Mouse (Mus musculus) layer of hippocampus, adult 9-10 months (tissue): ENCODE results near the gene Mmp13.
"Not testable (repeated sequence)": the region's sequence is repeated elsewhere in the genome, so short reads cannot be mapped to it uniquely, and the experiment has no call there.

Experiments
- DNase-seq: peaks from one replicate; pipeline ENCODE4 v3.0.0; 2022; ENCODE audit warnings: low spot score

Mmp13 gene

DNA sequence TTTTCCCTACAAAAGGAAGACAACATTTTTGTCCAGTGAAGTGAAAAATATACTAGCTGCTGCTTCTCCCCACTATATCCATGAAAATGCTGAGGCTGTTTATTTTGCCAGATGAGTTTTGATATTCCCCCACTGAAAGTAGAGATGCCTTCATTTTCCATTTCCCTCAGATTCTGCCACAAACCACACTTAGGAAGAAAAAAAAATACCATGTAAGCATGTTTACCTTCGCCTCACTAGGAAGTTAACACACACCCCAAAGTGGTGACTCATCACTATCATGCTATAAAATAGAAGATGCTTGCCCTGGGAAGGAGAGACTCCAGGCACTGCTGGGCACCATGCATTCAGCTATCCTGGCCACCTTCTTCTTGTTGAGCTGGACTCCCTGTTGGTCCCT is at the start of gene Mmp13:
Gene Mmp13, plus strand, starts transcription at position 301 of the 400 bp plus-strand sequence.
- no peak for DNase-seq

DNA sequence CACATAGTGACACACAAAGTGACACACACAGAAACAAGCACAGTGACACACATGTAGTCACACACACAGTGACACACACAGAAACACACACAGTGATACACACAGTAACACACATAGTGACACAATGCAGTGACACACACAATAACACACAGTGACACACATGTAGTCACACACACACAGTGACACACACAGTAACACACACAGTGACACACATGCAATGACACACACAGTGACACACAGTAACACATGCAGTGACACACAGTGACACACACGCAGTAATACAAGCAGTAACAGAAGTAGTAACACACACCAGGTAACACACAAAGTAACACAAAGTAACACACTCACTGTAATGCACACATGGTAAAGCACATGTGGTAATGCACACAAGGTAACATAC is 33.7 kb upstream of the Mmp13 start:
- no peak for DNase-seq

DNA sequence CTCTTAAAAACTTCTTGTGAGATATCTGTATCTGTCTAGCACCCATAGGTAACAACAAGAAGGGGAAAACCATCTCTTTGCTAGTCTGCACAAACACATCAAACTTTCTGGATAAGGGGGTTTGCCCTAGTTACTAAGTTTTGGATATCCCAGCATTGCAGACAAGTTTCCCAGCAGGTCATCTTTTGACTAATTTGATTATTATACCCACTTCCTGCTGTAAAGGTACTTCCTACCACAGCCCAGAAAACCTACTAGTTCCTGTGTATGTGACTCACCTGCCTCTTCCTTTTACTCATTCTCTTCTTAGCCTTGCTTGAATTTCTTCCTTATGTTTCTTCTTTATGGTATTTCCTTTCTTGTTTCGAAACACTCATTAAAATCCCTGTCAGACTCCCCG is 32.3 kb upstream of the Mmp13 start:
- no peak for DNase-seq

DNA sequence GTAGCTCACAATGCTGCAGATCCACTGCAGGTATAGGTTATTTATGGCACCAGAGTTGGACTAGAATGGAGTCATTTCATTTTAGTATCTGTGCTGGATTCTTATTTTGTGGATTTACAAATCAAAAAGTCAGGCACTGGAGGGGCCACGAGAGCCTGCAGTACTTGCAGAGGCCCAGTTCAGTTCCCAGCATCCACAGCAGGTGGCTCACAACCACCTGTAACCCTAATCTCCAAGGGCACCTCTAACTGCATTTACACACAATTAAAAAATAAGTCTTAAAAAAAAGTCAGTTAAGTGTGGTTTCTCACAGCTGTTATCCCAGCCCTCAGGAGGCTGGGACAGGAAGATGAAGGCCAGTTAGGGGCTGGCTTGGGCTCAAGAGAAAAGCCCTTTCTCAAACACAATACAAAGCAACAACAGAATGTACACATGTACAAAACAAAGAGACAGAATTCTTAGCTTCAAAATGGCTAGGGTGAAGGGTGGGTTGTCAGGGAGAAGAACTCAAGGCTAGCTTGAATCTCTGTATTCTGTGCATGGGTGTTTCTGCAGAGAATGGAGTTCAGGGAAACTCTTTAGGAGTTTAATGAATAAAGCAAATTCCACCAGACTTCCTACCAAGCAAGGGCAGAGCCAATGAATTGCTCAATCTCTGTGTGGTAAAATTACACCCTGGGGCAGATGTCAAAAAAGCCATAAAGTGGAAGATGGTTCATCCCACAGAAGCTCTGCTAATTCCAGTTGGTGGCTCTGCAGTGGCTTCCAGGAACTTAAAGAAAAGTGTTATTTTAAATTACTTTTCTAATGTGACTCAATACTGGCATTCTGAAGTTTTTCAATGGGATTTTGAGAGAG is 19.3 kb upstream of the Mmp13 start:
- DNase-seq: no peak

DNA sequence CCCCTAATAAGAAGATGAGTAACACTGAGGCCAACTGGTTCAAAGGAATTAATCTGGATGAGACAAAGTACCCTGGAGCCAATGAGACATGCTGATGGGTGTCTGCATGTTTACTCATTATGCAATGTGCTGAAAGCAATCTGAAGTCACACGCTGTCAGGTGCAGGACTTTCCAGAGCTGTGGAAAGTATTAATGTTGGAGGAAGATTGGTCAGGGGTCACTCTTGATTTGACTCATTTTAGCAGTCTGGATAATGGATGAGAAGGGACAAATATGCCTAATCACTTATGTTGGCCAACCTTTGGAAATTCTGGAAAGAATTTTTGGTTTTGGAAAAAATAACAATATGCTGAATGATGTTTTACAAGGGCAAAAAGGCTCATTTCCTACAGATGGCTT is 10.6 kb upstream of the Mmp13 start:
- DNase-seq: no peak

DNA sequence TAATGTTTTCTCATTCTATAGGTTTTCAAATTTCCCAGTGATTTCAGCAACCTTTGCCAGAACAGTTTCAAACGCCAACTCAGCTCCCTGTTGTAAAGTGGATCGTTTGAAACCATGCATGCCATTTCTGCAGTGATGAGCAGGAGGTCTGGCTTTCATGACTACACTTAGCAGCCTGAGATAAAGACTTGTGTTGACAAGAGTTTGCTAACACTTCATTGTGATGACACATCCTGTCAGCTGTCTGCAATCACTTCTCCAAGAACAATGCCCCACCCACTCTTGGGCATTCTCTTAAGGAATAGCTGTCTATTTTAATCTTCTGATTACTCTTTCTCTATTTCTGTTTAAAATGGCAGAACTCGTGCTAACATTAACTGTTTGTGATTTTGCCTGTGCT is 2.2 kb upstream of the Mmp13 start:
- no peak for DNase-seq

DNA sequence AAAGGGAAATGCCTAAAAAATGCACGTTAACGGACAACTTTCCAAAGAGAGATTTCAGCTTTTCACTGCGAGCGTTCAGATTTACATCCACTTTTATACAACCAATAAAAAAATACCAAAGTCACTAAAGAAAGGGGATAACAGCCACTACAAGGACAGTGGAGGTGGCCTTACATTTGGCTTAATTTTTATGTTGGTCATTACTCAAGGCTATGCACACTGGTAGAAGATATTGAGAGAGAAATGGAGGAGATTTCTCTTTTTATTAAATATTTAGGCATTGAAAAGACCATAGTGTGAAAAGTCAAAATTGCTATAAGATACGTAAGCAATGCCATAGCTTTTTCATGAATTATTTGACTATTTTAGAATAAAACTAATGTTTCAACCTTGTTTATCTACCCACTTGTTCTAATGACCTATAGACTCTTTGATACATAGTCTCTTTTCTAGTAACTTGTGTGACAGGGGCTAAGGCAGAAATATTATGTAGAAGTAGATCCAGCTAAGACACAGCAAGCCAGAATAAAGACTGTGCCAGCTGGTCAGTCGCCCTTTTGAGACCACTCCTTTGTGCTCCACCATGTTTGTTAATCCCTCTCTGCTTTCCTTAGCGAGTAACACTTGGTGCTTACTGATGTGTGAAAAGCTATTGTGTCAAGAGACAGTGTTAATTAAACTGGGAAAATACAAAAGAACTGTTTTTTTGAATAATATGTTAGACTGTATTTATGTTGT is 10.4 kb downstream of the Mmp13 start:
- DNase-seq: no peak

DNA sequence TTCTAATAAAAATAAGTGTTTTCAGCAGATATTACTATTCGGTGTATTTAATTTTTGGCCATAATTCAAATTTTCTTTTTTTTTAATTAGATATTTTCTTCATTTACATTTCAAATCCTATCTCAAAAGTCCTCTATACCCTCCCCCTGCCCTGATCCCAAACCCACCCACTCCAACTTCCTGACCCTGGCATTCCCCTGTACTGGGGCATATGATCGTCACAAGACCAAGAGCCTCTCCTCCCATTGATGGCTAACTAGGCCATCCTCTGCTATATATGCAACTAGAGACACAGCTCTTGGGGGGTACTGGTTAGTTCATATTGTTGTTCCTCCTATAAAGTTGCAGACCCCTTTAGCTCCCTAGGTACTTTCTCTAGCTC is 11.0 kb downstream of the Mmp13 start:
- not testable (repeated sequence) for DNase-seq

DNA sequence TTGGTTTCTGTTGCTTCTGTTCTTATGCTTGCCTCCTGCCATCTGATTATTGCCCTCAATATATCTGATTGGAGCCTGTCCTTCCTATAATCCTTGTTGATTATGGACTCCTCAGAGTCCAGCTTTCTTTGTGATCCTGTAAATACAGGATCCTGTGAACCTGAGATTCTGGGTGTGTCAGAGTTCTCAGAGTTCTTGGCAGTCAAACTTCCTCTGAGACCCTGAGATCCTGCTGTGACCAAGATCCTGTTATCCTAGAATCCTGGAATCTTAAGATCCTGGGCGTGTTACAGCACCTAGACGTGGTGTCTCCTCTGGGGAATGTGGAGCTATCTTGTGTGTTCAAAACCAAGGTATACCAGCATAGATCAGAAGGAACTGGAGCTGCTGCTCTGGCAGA is 17.2 kb downstream of the Mmp13 start:
- DNase-seq: no peak

DNA sequence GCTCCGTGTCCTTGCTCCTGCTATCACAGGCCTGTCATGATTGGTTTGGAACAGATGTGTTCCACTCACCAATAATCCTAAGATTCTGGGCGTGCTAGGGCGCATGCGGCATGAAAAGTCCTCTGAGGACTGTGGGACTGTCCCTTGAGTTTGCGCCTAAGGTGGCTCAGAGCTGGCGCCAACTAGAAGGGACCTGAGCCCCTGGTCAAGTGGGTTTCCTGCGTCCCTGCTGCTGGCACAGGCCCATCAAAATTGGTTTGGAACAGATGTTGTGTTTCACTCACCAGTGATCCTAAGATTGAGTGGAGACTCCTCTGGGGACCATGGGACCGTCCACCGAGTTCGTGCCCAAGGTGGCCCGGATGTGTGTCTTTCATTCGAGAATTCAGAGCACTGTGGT is 17.6 kb downstream of the Mmp13 start:
- no peak for DNase-seq

DNA sequence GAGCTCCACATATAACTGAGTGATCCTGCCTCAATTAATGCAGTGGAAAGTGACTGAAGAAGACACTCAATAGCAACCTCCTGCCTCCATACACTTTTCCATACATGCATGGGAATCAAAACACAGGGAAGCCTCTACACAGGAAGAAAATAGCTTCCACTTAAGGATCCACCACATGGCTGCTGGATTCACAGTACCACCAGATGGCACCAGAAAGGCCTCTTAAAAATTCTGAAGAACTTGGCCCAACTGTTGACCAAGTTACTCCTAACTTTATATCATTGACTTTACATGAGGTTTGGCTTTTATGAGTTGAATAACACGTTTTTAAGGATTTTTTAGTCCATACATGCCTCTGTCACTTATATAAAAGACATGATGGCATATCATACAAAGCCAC is 19.8 kb downstream of the Mmp13 start:
- DNase-seq: no peak

DNA sequence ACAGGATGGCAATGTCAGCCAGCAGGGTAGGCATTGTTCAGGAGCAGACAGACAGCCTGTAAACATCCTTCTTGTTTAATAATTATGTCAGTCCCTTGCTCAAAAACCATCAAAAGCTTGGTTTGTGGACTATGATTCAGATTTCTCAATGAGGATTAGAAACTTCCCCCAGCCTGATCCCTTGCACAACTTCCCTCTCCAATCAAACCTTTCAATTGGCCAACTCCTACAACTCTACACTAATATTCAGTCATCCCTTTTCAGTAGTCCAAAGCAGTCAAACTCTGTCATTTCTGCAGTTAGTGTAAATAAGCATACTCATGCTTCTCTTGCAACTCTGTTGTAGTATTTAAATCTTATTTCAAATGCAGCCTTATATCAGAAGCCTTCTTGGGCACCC is 59.5 kb downstream of the Mmp13 start:
- no peak for DNase-seq
